Mouse (Mus musculus) heart, adult 10 weeks (tissue): ENCODE results near the gene Gimap8. TPM values are rescaled to one million over a fixed set of nuclear protein-coding genes. Genes with fewer than 3 reads are reported as not detected.

Experiments
- polyA plus RNA-seq: library from polyadenylated mRNA; stranded (reverse); fragments of 350-450 nt; fragmentation: Illumina TruSeq; extraction: RNeasy Lipid Tissue Mini Kit (QIAGEN cat#74804); gene quantifications from one replicate; pipeline ENCODE4 v1.2.3, GENCODE M21; 2014; ENCODE audit warnings: low read depth, low replicate concordance

Gene Gimap8
- polyA plus RNA-seq, result 10.2 TPM

GRCm38 (mm10) chr6:48646995-48647394, at the start of gene Gimap8:
Gene Gimap8, plus strand, starts transcription at chr6:48647234.

GRCm38 (mm10) chr6:48601271-48602079, 45.6 kb upstream of the Gimap8 start, which contains the start of gene Zfp775:
Gene Zfp775, plus strand, starts transcription at chr6:48602063.

GRCm38 (mm10) chr6:48626464-48626863, 20.6 kb upstream of the Gimap8 start, which contains the start of gene AI854703:
Gene AI854703, plus strand, starts transcription at chr6:48626764.

GRCm38 (mm10) chr6:48675931-48676859, 29.2 kb downstream of the Gimap8 start, which contains the start of gene Gimap9:
Gene Gimap9, plus strand, starts transcription at chr6:48676129.

GRCm38 (mm10) chr6:48684319-48684718, 37.3 kb downstream of the Gimap8 start, which contains the start of gene Gimap4:
Gene Gimap4, plus strand, starts transcription at chr6:48684549.

Other genes starting within 250 kb of the Gimap8 start
- 9.5 TPM for gene Zfp467, start 201.4 kb upstream of the Gimap8 start, polyA plus RNA-seq
- 0.50 TPM for gene Sspo, start 199.0 kb upstream of the Gimap8 start, polyA plus RNA-seq
- gene Atp6v0e2, start 109.6 kb upstream of the Gimap8 start, polyA plus RNA-seq, result 17.0 TPM
- 15.5 TPM for gene Lrrc61, start 92.4 kb upstream of the Gimap8 start, polyA plus RNA-seq
- gene Rarres2, start 74.4 kb upstream of the Gimap8 start, polyA plus RNA-seq, result 115 TPM
- not detected for gene Gm45021, start 57.6 kb upstream of the Gimap8 start, polyA plus RNA-seq
- 20.4 TPM for gene Repin1, start 53.4 kb upstream of the Gimap8 start, polyA plus RNA-seq
- not detected for gene Gm44965, start 53.3 kb upstream of the Gimap8 start, polyA plus RNA-seq
- gene Zfp775, start 45.2 kb upstream of the Gimap8 start, polyA plus RNA-seq, result 8.5 TPM
- gene AI854703, start 20.5 kb upstream of the Gimap8 start, polyA plus RNA-seq, result 0.60 TPM
- 6.1 TPM for gene Gimap9, start 28.9 kb downstream of the Gimap8 start, polyA plus RNA-seq
- 36.6 TPM for gene Gimap4, start 37.3 kb downstream of the Gimap8 start, polyA plus RNA-seq
- gene Gimap6, start 61.0 kb downstream of the Gimap8 start, polyA plus RNA-seq, result 49.6 TPM
- gene Gm28053, start 71.4 kb downstream of the Gimap8 start, polyA plus RNA-seq, result not detected
- not detected for gene Gimap7, start 71.4 kb downstream of the Gimap8 start, polyA plus RNA-seq
- 9.0 TPM for gene Gimap1, start 91.8 kb downstream of the Gimap8 start, polyA plus RNA-seq
- 5.2 TPM for gene Gimap5, start 99.0 kb downstream of the Gimap8 start, polyA plus RNA-seq
- 0.71 TPM for gene Gimap3, start 123.6 kb downstream of the Gimap8 start, polyA plus RNA-seq
- gene Tmem176a, start 193.7 kb downstream of the Gimap8 start, polyA plus RNA-seq, result 28.1 TPM
- gene Tmem176b, start 194.3 kb downstream of the Gimap8 start, polyA plus RNA-seq, result 56.5 TPM
- not detected for gene Aoc1, start 225.7 kb downstream of the Gimap8 start, polyA plus RNA-seq